Mouse (Mus musculus): Measurements from ENCODE around the gene Dlx3.

DNA sequence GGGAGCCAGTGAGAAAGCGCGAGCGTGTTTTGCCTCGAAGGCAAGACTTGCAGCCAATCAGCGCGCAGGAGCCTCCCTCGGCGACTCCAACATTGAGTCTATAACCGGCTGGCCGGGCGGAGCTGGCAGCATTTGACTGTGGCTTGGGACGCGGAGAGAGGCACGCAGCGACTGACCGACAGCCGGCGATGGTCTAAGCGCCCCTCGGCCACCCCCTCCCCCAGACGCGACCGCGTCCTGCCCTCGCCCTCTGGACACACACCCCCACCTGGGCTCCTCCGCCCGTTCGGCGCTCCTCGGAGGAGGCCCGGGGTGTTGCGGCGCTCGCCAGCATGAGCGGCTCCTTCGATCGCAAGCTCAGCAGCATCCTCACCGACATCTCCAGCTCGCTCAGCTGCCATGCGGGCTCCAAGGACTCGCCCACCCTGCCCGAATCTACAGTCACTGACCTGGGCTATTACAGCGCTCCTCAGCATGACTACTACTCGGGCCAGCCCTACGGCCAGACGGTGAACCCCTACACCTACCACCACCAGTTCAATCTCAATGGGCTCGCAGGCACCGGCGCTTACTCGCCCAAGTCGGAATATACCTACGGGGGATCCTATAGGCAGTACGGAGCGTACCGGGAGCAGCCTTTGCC, at the start of gene Dlx3:
- TF ChIP-seq EP300 (IDR thresholded peaks at IDR 0.05) (no peak), CTCF (IDR thresholded peaks at IDR 0.05) (no peak)

Measured in lung, postnatal 0 days (tissue).